ENCODE assay signal across 8 mouse cellular contexts in genomic region chr4:155992906-155993547, GRCm38 (mm10). TPM values are rescaled to one million over a fixed set of nuclear protein-coding genes. Genes with fewer than 3 reads are reported as not detected.
DNase-seq lines count a peak whose midpoint lies in the region; ATAC-seq and TF ChIP-seq lines count a peak whose summit lies in the region.

No protein-coding gene starts in this region.

- TF ChIP-seq RAD21 in CH12.LX (IDR thresholded peaks at IDR 0.05; ENCODE audit: low read depth, low read length), result no peak

- no peak overlapping the region for H3K4me2 ChIP-seq in CH12.LX (ENCODE audit: insufficient read depth, low read depth, poor library complexity, severe bottlenecking)
- peak overlapping the region; percentile 72 for H3K4me2 ChIP-seq in heart, embryonic 15.5 days
- peak overlapping the region; percentile 75 for H3K4me2 ChIP-seq in liver, embryonic 13.5 days

- peaks cover 48% of the 10 kb centered on the region for H3K79me2 ChIP-seq in CH12.LX (replicated peaks; ENCODE audit: control insufficient read depth, extremely low read depth, insufficient read depth, poor library complexity, severe bottlenecking)

- dilution Hi-C loops in CH12.LX (cut with MboI; ENCODE audit: extremely low pct_ligation_motif_present, extremely low pct_unique_long_range_greater_than_20kb, low sequenced_read_pairs), result no loop called here

- no peak for TF ChIP-seq CTCF in CH12.LX (conservative IDR thresholded peaks at IDR 0.05 in 1 of 2, IDR thresholded peaks at IDR 0.05 in 1 of 2; ENCODE audit: low read depth in 2 of 2, low read length in 2 of 2)
- TF ChIP-seq CTCF in testis, adult 2 months (IDR thresholded peaks at IDR 0.05; ENCODE audit: control insufficient read depth, insufficient read depth, insufficient replicate concordance, low read depth, low read length), result no peak

- under 1% methylated on average over 70 of the region's 70 CpGs for WGBS in heart, embryonic 15.5 days
- under 1% methylated on average over 70 of the region's 70 CpGs for WGBS in liver, embryonic 13.5 days (ENCODE audit: insufficient replicate concordance)

- peaks cover 19 to 44% of the 10 kb centered on the region in 2 experiments for H3K36me3 ChIP-seq in CH12.LX (replicated peaks in 1 of 2; ENCODE audit: control insufficient read depth in 1 of 2, insufficient read depth in 1 of 2, low read length in 1 of 2)
- peaks cover 17% of the 10 kb centered on the region for H3K36me3 ChIP-seq in heart, embryonic 15.5 days
- H3K36me3 ChIP-seq in liver, embryonic 13.5 days, result peaks cover 28% of the 10 kb centered on the region
- no peaks in the 10 kb centered on the region; the same call in 1 of the 2 replicates for H3K36me3 ChIP-seq in testis, adult 2 months (ENCODE audit: control insufficient read depth, insufficient read depth, low read length)

- peak; percentile 93 for DNase-seq in CH12.LX (ENCODE audit: extremely low read depth)
- DNase-seq in c-Kit-negative CD71-positive TER-119-positive erythroid progenitor cells, embryonic 14.5 days (ENCODE audit: low read depth, low spot score), result peak; percentile 95
- peak; percentile 75 for DNase-seq in fibroblast of lung, adult 2 months (ENCODE audit: low read depth)
- DNase-seq in kidney, postnatal 14 days, result peak; percentile 96
- peak; percentile 94 for DNase-seq in liver, embryonic 13.5 days
- peak; percentile 96 to 97 for DNase-seq in natural killer cell, adult 2 months (ENCODE audit: low spot score in 2 of 2)

- no peak for TF ChIP-seq EP300 in CH12.LX (IDR thresholded peaks at IDR 0.05; ENCODE audit: low read length)

- no peaks in the 10 kb centered on the region for H3K27me3 ChIP-seq in CH12.LX (replicated peaks)
- no peaks in the 10 kb centered on the region for H3K27me3 ChIP-seq in heart, embryonic 15.5 days
- H3K27me3 ChIP-seq in liver, embryonic 13.5 days, result no peaks in the 10 kb centered on the region
- H3K27me3 ChIP-seq in testis, adult 2 months (ENCODE audit: control insufficient read depth, insufficient read depth, low read length), result no peaks in the 10 kb centered on the region

- peaks cover 4% of the 10 kb centered on the region for H3K9me3 ChIP-seq in CH12.LX (replicated peaks; ENCODE audit: low read length)
- H3K9me3 ChIP-seq in heart, embryonic 15.5 days (replicated peaks), result no peaks in the 10 kb centered on the region
- no peaks in the 10 kb centered on the region for H3K9me3 ChIP-seq in liver, embryonic 13.5 days (replicated peaks)

- H3K9ac ChIP-seq in CH12.LX (ENCODE audit: insufficient read depth, low read depth), result peak overlapping the region; percentile 84
- H3K9ac ChIP-seq in heart, embryonic 15.5 days, result peak overlapping the region; percentile 84
- peak overlapping the region; percentile 92 for H3K9ac ChIP-seq in liver, embryonic 13.5 days

- peak overlapping the region; percentile 81 to 99 (median 89) for H3K4me3 ChIP-seq in CH12.LX (replicated peaks in 1 of 3; ENCODE audit: low read depth in 2 of 3, low read length in 2 of 3, poor library complexity in 1 of 3)
- H3K4me3 ChIP-seq in heart, embryonic 15.5 days, result peak overlapping the region; percentile 70
- H3K4me3 ChIP-seq in liver, embryonic 13.5 days (replicated peaks), result peak overlapping the region; percentile 85
- H3K4me3 ChIP-seq in testis, adult 2 months (ENCODE audit: control insufficient read depth, low read depth, low read length), result peak overlapping the region; percentile 91

- TF ChIP-seq POLR2A in CH12.LX (IDR thresholded peaks at IDR 0.05; ENCODE audit: low read depth, low read length), result peak; percentile 73
- TF ChIP-seq POLR2A in testis, adult 2 months (IDR thresholded peaks at IDR 0.05; ENCODE audit: control insufficient read depth, low read depth, low read length), result peak; percentile 12; the same call in 1 of the 2 replicates

- H3K4me1 ChIP-seq in CH12.LX (ENCODE audit: control insufficient read depth in 1 of 2, insufficient read depth in 2 of 2), result peaks cover 11 to 41% of the 10 kb centered on the region in 2 experiments
- peaks cover 24% of the 10 kb centered on the region for H3K4me1 ChIP-seq in heart, embryonic 15.5 days (replicated peaks)
- H3K4me1 ChIP-seq in liver, embryonic 13.5 days (replicated peaks), result peaks cover 68% of the 10 kb centered on the region
- peaks cover 10% of the 10 kb centered on the region for H3K4me1 ChIP-seq in testis, adult 2 months (ENCODE audit: control insufficient read depth, insufficient read depth, low read length)

- H3K27ac ChIP-seq in CH12.LX (ENCODE audit: insufficient read depth, low read depth), result peak overlapping the region; percentile 85
- H3K27ac ChIP-seq in heart, embryonic 15.5 days, result peak overlapping the region; percentile 98
- peak overlapping the region; percentile 96 for H3K27ac ChIP-seq in liver, embryonic 13.5 days
- peak overlapping the region; percentile 94 for H3K27ac ChIP-seq in testis, adult 2 months (ENCODE audit: control insufficient read depth, insufficient read depth, low read depth, low read length)

- in situ Hi-C loops in CH12.LX (cut with MboI; ENCODE audit: low pct_ligation_motif_present, low pct_unique_long_range_greater_than_20kb, low sequenced_read_pairs), result no loop called here

- peak; percentile 84 for ATAC-seq in heart, embryonic 15.5 days (replicated peaks; ENCODE audit: insufficient number of reproducible peaks, insufficient read depth, low FRiP score, low read depth)
- peak; percentile 77 for ATAC-seq in liver, embryonic 13.5 days (ENCODE audit: low read depth)

TF ChIP-seq in CH12.LX, 34 proteins besides CTCF, POLR2A, EP300 and RAD21 (continues in another document):
- TF ChIP-seq USF1 (IDR thresholded peaks at IDR 0.05; ENCODE audit: low read depth, low read length), result peak; percentile 98
- no peak for TF ChIP-seq MXI1 (IDR thresholded peaks at IDR 0.05; ENCODE audit: low read depth, low read length)
- peak; percentile 92 for TF ChIP-seq HCFC1 (IDR thresholded peaks at IDR 0.05; ENCODE audit: low read depth, low read length)
- TF ChIP-seq ZKSCAN1 (IDR thresholded peaks at IDR 0.05; ENCODE audit: borderline replicate concordance, low read depth, low read length), result no peak
- TF ChIP-seq USF2 (conservative IDR thresholded peaks at IDR 0.05; ENCODE audit: low read depth, low read length), result peak; percentile 96
- peak; percentile 86 for TF ChIP-seq UBTF (IDR thresholded peaks at IDR 0.05; ENCODE audit: low read depth, low read length)
- TF ChIP-seq JUND (conservative IDR thresholded peaks at IDR 0.05; ENCODE audit: low read depth, low read length), result no peak
- peak; percentile 34; the same call in 1 of the 2 replicates for TF ChIP-seq SIN3A (IDR thresholded peaks at IDR 0.05; ENCODE audit: low read length)
- TF ChIP-seq MAFK (IDR thresholded peaks at IDR 0.05; ENCODE audit: insufficient replicate concordance, low read length), result no peak
- peak; percentile 46; the same call in 1 of the 2 replicates for TF ChIP-seq NELFE (IDR thresholded peaks at IDR 0.05; ENCODE audit: low read depth, low read length)
- TF ChIP-seq ELF1 (IDR thresholded peaks at IDR 0.05; ENCODE audit: low read depth, low read length), result peak; percentile 100
- TF ChIP-seq ZC3H11A (IDR thresholded peaks at IDR 0.05; ENCODE audit: low read depth, low read length), result no peak
- TF ChIP-seq TCF12 (IDR thresholded peaks at IDR 0.05; ENCODE audit: low read depth, low read length), result peak; percentile 85; the same call in 1 of the 2 replicates
- peak; percentile 53; the same call in 1 of the 2 replicates for TF ChIP-seq IRF4 (IDR thresholded peaks at IDR 0.05; ENCODE audit: low read depth, low read length)
- TF ChIP-seq CHD2 (IDR thresholded peaks at IDR 0.05; ENCODE audit: low read length), result 0 out of 2 replicates have a peak, but pooled peaks have one; percentile 18
- TF ChIP-seq MYC (IDR thresholded peaks at IDR 0.05; ENCODE audit: low read depth, low read length), result no peak
- TF ChIP-seq MAX (IDR thresholded peaks at IDR 0.05; ENCODE audit: low read length), result peak; percentile 92

RNA-seq across cellular contexts. Expression of gene Sdf4, which starts 0.4 kb away (rescaled TPM):
- total RNA-seq in CH12.LX (2012; rRNA removed), result 193 and 211 TPM in 2 replicates
- 210 and 227 TPM in 2 replicates for total RNA-seq in CH12.LX (2014; rRNA removed)
- 167 and 193 TPM in 2 replicates for polyA plus RNA-seq in CH12.LX (2012; ENCODE audit: insufficient read length, low read depth)
- polyA plus RNA-seq in heart, embryonic 15.5 days (2015; fragmentation: Nextera tagmentation; extraction: Ambion mirVana), result 105 and 127 TPM in 2 replicates
- 88.2 and 91.6 TPM in 2 replicates for polyA plus RNA-seq in liver, embryonic 13.5 days (2015; fragmentation: Nextera tagmentation; extraction: Ambion mirVana)
- 47.6 and 50.5 TPM in 2 replicates for polyA plus RNA-seq in testis, adult 2 months (2012; rRNA removed)

RNA-seq across cellular contexts. Expression of gene B3galt6, which starts 0.6 kb away (rescaled TPM):
- total RNA-seq in CH12.LX (2012; rRNA removed), result 10.1 and 11.3 TPM in 2 replicates
- 8.6 and 9.9 TPM in 2 replicates for total RNA-seq in CH12.LX (2014; rRNA removed)
- polyA plus RNA-seq in CH12.LX (2012; ENCODE audit: insufficient read length, low read depth), result 3.1 and 3.4 TPM in 2 replicates
- polyA plus RNA-seq in heart, embryonic 15.5 days (2015; fragmentation: Nextera tagmentation; extraction: Ambion mirVana), result 7.7 and 10.0 TPM in 2 replicates
- 5.5 and 6.2 TPM in 2 replicates for polyA plus RNA-seq in liver, embryonic 13.5 days (2015; fragmentation: Nextera tagmentation; extraction: Ambion mirVana)
- 2.4 and 2.5 TPM in 2 replicates for polyA plus RNA-seq in testis, adult 2 months (2012; rRNA removed)

RNA-seq across cellular contexts. Expression of gene Tnfrsf4, which starts 20.6 kb away (rescaled TPM):
- total RNA-seq in CH12.LX (2012; rRNA removed), result 21.7 and 28.2 TPM in 2 replicates
- total RNA-seq in CH12.LX (2014; rRNA removed), result 73.5 and 86.1 TPM in 2 replicates
- 63.8 and 81.1 TPM in 2 replicates for polyA plus RNA-seq in CH12.LX (2012; ENCODE audit: insufficient read length, low read depth)
- 0.36 and 0.55 TPM in 2 replicates for polyA plus RNA-seq in heart, embryonic 15.5 days (2015; fragmentation: Nextera tagmentation; extraction: Ambion mirVana)
- polyA plus RNA-seq in liver, embryonic 13.5 days (2015; fragmentation: Nextera tagmentation; extraction: Ambion mirVana), result 0.09 and 0.20 TPM in 2 replicates
- polyA plus RNA-seq in testis, adult 2 months (2012; rRNA removed), result 2.8 and 3.4 TPM in 2 replicates

RNA-seq across cellular contexts. Expression of gene C1qtnf12, which starts 30.9 kb away (rescaled TPM):
- total RNA-seq in CH12.LX (2012; rRNA removed) (21.0 and 21.1 TPM in 2 replicates), CH12.LX (2014; rRNA removed) (24.5 and 25.3 TPM in 2 replicates)
- polyA plus RNA-seq in CH12.LX (2012; ENCODE audit: insufficient read length, low read depth), result 25.0 and 27.6 TPM in 2 replicates
- 24.9 and 31.3 TPM in 2 replicates for polyA plus RNA-seq in heart, embryonic 15.5 days (2015; fragmentation: Nextera tagmentation; extraction: Ambion mirVana)
- polyA plus RNA-seq in liver, embryonic 13.5 days (2015; fragmentation: Nextera tagmentation; extraction: Ambion mirVana), result 55.3 and 58.7 TPM in 2 replicates
- polyA plus RNA-seq in testis, adult 2 months (2012; rRNA removed), result 30.7 and 31.6 TPM in 2 replicates

RNA-seq across cellular contexts. Expression of gene Tnfrsf18, which starts 32.9 kb away (rescaled TPM):
- total RNA-seq in CH12.LX (2012; rRNA removed) (52.1 and 76.1 TPM in 2 replicates), CH12.LX (2014; rRNA removed) (48.8 and 50.7 TPM in 2 replicates)
- polyA plus RNA-seq in CH12.LX (2012; ENCODE audit: insufficient read length, low read depth), result 38.8 and 48.4 TPM in 2 replicates
- 1.9 and 2.9 TPM in 2 replicates for polyA plus RNA-seq in heart, embryonic 15.5 days (2015; fragmentation: Nextera tagmentation; extraction: Ambion mirVana)
- polyA plus RNA-seq in liver, embryonic 13.5 days (2015; fragmentation: Nextera tagmentation; extraction: Ambion mirVana), result 0.60 and 0.65 TPM in 2 replicates
- polyA plus RNA-seq in testis, adult 2 months (2012; rRNA removed), result not detected in 2 replicates

Comparison
In these comparisons a context has a peak if more than half of its experiments do, and no peak if none do; other contexts are left out.
1. Peak in every context shown above with its lines: DNase-seq, ATAC-seq, H3K4me3 ChIP-seq and H3K27ac ChIP-seq.
2. RNA of gene Tnfrsf4, which starts 20.6 kb away (polyA plus RNA-seq): 63.8 to 81.1 TPM in CH12.LX; 2.8 to 3.4 TPM in testis, adult 2 months, 0.36 to 0.55 TPM in heart, embryonic 15.5 days and 0.09 to 0.20 TPM in liver, embryonic 13.5 days; every median in the first group is over 10 times any median in the second.